Mouse (Mus musculus) kidney, adult 2 months (tissue): ENCODE data around the gene Anxa11. TPM values are rescaled to one million over a fixed set of nuclear protein-coding genes. Genes with fewer than 3 reads are reported as not detected.
A peak's percentile ranks its signal among the peaks of the same experiment; 100 is the strongest.

ENCODE experiments used
- DNase-seq: peaks from one replicate; pipeline ENCODE4 v3.0.0; 2021
- H3K27ac ChIP-seq: fragments of 200-500 bp; 2 replicates; pipeline ENCODE4 v1.5.1; 2012; ENCODE audit warnings: low read depth, low read length, control low read depth, inconsistent platforms; ENCODE audit not compliant: insufficient read depth
- H3K27me3 ChIP-seq: fragments of 200-500 bp; replicated peaks from 2 replicates; pipeline ENCODE4 v1.6.1; 2012; ENCODE audit warnings: mild to moderate bottlenecking, moderate library complexity, low read length, inconsistent platforms; ENCODE audit not compliant: control insufficient read depth, insufficient read depth
- H3K36me3 ChIP-seq: fragments of 200-500 bp; 2 replicates; pipeline ENCODE4 v1.6.1; 2012; ENCODE audit warnings: mild to moderate bottlenecking, moderate library complexity, low read length, inconsistent platforms; ENCODE audit not compliant: control insufficient read depth, insufficient read depth
- H3K4me1 ChIP-seq: fragments of 200-500 bp; 2 replicates; pipeline ENCODE4 v1.6.1; 2011; ENCODE audit warnings: low read length; ENCODE audit not compliant: control insufficient read depth, insufficient read depth
- H3K4me3 ChIP-seq: fragments of 200-500 bp; 2 replicates; pipeline ENCODE4 v1.5.1; 2011; ENCODE audit warnings: mild to moderate bottlenecking, low read depth, low read length, control low read depth; ENCODE audit not compliant: insufficient read depth
- CTCF ChIP-seq: fragments of 200-500 bp; conservative IDR thresholded peaks from 2 replicates; pipeline ENCODE4 v1.5.1; 2011; ENCODE audit warnings: low read depth, mild to moderate bottlenecking, control low read depth, low read length, moderate library complexity, mixed read lengths; ENCODE audit not compliant: insufficient read depth, insufficient read length
- POLR2A ChIP-seq: fragments of 200-500 bp; IDR thresholded peaks from one replicate; pipeline ENCODE4 v1.6.1; 2011; ENCODE audit warnings: low read depth, low read length, control low read depth
- WGBS: fragments of 180-500 bp; shearing (Covaris S2); methylation state at CpG from one replicate; pipeline ENCODE4 v1.1.7; 2018; 5-methylcytosine and 5-hydroxymethylcytosine counted together
- polyA plus RNA-seq: library from polyadenylated mRNA; depleted of rRNA; stranded (reverse); fragments of >200 nt; gene quantifications from 2 replicates; pipeline ENCODE4 v1.2.3, GENCODE M21; 2012

Gene Anxa11
- polyA plus RNA-seq, 1 experiment = 105 TPM

DNA sequence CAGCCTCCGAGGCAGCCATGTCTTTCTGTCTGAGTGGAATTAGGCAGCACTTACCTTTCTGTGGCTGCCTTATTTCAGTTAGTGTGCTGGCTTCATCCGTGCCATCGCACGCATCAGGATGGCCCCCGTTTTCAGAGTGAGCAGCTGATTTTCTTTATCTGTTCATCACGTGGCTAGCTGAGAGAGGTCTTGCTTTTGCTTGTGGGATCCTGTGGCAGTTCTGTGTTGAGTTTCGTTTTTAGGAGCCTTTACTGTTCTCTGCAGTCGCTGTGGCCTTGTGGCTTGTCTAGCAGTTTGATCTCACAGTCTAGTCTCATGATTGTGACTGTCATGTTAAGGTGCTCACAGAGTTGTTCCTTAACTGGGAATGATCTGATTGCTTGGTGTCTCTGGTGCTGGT is 16.0 kb downstream of the Anxa11 start:
- Histone ChIP-seq H3K27ac (no peak overlapping the region), H3K36me3 (no peaks in the 10 kb centered on the region), H3K4me3 (no peak overlapping the region), H3K4me1 (peaks cover 30% of the 10 kb centered on the region), H3K27me3 (no peaks in the 10 kb centered on the region)
- no peak for TF ChIP-seq POLR2A
- WGBS = 75% methylated on average over 8 of the region's 8 CpGs
- DNase-seq = no peak

DNA sequence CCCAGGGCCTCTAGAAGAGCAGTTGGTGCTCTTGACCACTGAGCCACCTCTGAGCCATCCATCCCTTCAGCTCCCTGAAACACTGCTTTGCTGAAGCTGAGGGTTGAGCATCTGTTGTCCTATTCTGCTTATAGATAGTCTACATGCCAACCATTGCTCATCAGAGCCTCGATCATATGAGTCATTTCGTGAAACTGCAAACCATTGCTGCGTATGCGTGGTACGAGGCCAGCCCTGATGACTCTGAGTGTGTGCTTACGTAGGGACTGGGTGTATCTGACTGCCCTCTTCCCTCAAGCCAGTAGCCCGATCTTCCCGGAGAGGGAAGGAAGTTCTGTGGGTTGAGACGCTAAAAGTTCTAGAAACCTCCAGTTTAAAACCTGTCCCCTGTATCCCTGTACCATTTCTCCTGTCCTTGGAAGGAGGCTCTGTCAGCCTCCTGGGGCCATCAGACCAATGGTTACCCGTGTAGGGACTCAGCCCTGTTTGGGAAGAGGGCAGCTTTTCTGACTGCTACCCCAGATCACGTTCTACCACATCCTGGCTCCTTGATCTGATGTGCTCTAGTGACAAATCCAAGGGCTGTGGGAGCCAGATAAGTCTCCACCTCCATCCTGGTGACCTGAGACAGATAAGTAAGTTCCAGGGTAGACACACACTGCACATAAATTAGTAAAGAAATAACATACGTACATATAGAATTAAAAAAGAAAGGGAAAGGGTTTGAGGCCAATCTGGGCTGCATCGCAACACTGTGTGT is 20.0 kb downstream of the Anxa11 start:
- 84% methylated on average over 13 of the region's 13 CpGs for WGBS
- no peaks in the 10 kb centered on the region for H3K36me3 ChIP-seq
- no peak overlapping the region for H3K27ac ChIP-seq
- no peak overlapping the region for H3K4me3 ChIP-seq
- no peak for DNase-seq
- H3K4me1 ChIP-seq = peaks cover 18% of the 10 kb centered on the region
- no peak for TF ChIP-seq POLR2A
- H3K27me3 ChIP-seq = no peaks in the 10 kb centered on the region

DNA sequence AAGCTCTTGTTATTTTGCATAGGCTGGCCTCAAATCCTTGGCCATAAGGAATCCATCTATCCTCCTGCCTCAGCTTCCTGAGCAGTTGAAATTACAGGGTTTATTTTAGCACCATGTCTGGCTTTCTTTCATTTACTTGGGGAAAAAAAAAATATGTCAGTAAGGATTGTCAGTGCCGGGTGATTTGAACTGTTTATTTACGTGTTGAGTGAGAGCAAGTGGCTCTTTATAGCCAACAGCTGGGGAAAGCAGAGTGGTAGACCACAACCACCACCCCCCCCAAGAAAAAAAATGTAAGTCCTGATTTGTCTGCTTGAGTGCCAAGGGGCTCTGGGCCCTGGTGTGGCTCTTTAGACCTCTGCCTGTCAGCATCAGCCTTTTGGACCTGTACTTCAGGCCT is 21.8 kb downstream of the Anxa11 start:
- no peaks in the 10 kb centered on the region for H3K27me3 ChIP-seq
- no peak overlapping the region for H3K4me3 ChIP-seq
- TF ChIP-seq CTCF (no peak), POLR2A (no peak)
- WGBS = 71% methylated on average over 2 of the region's 2 CpGs
- no peaks in the 10 kb centered on the region for H3K36me3 ChIP-seq
- no peak overlapping the region for H3K27ac ChIP-seq
- H3K4me1 ChIP-seq = peaks cover 22% of the 10 kb centered on the region
- no peak for DNase-seq

GRCm38 (mm10) chr14:25865251-25865650 is 23.3 kb downstream of the Anxa11 start:
- Histone ChIP-seq H3K27ac (no peak overlapping the region), H3K4me1 (peaks cover 28% of the 10 kb centered on the region), H3K36me3 (no peaks in the 10 kb centered on the region), H3K4me3 (no peak overlapping the region), H3K27me3 (no peaks in the 10 kb centered on the region)
- TF ChIP-seq CTCF (no peak), POLR2A (no peak)
- 79% methylated on average over 5 of the region's 5 CpGs for WGBS
- no peak for DNase-seq

- DNase-seq = no peak
- peaks cover 28% of the 10 kb centered on the region for H3K4me1 ChIP-seq
- no peak overlapping the region for H3K27ac ChIP-seq
- H3K4me3 ChIP-seq = no peak overlapping the region
- WGBS = 79% methylated on average over 6 of the region's 6 CpGs
- TF ChIP-seq CTCF (no peak), POLR2A (no peak)
- no peaks in the 10 kb centered on the region for H3K27me3 ChIP-seq
- no peaks in the 10 kb centered on the region for H3K36me3 ChIP-seq
These were observed 24.4 kb downstream of the Anxa11 start for GRCm38 (mm10) chr14:25866384-25866783.

DNA sequence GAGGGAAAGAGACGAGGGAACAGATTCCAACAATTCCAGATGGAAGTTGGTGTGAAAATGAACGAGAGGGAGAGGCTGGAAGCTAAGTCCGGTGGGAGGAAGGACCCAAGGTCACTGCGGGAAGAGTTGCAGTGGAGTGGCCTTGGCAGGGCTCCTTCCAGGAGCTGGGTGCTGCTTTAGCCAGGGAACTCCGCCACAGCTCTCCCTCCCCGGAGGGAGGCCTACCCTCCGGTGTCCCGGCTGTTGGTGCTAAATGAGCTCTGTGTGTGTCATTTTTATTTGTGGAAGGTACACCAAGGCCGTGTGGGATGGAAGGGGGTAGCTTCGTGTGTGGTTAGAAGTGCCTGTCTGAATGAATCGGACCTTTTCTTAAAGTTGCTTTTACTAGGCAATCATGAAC is 24.9 kb downstream of the Anxa11 start:
- Histone ChIP-seq H3K4me3 (no peak overlapping the region), H3K4me1 (peaks cover 30% of the 10 kb centered on the region), H3K27me3 (no peaks in the 10 kb centered on the region), H3K36me3 (no peaks in the 10 kb centered on the region), H3K27ac (no peak overlapping the region)
- WGBS = 41% methylated on average over 11 of the region's 11 CpGs
- no peak for TF ChIP-seq CTCF
- TF ChIP-seq POLR2A = no peak
- peak; percentile 40 for DNase-seq

- WGBS = 49% methylated on average over 6 of the region's 6 CpGs
- no peak for TF ChIP-seq CTCF
- Histone ChIP-seq H3K27me3 (no peaks in the 10 kb centered on the region), H3K4me1 (peaks cover 34% of the 10 kb centered on the region), H3K4me3 (no peak overlapping the region), H3K36me3 (no peaks in the 10 kb centered on the region), H3K27ac (no peak overlapping the region)
- peak; percentile 81 for DNase-seq
These were observed 25.9 kb downstream of the Anxa11 start for GRCm38 (mm10) chr14:25867834-25868233.
